ENCODE assay signal across 8 mouse cellular contexts in the genomic region with DNA sequence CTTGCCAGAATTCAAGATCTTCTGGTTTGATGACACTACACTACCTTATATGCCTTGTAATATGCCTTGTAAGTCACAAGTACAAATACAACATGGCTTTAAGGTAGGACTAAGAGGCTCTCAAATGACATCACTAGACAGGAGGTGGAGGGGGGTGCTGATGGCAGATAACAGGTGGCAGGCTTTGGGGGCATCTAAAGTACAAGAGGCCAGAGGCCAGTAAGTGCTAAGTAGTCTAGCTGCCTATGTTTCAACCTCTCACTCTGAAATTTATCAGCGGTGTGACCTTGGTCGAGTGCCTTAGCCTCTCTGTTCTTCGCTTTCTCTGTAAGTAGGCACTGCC. TPM values are rescaled to one million over a fixed set of nuclear protein-coding genes. Genes with fewer than 3 reads are reported as not detected.
DNase-seq lines count a peak whose midpoint lies in the region; ATAC-seq and TF ChIP-seq lines count a peak whose summit lies in the region.

No protein-coding gene starts in this region.

- 0% methylated on average over 3 of the region's 3 CpGs for WGBS in hindbrain, embryonic 12.5 days
- 4% methylated on average over 3 of the region's 3 CpGs for WGBS in midbrain, embryonic 14.5 days

- H3K4me1 ChIP-seq in bone marrow macrophage, adult 2 months (ENCODE audit: control insufficient read depth, insufficient read depth, low read length): peaks cover 44% of the 10 kb centered on the region
- H3K4me1 ChIP-seq in hindbrain, embryonic 12.5 days: peaks cover 31% of the 10 kb centered on the region
- H3K4me1 ChIP-seq in midbrain, embryonic 14.5 days (ENCODE audit: control insufficient read depth, insufficient read depth, low read length): peaks cover 20% of the 10 kb centered on the region

- ATAC-seq in hindbrain, embryonic 12.5 days (ENCODE audit: low FRiP score): peak; percentile 14; the same call in 1 of the 2 replicates
- ATAC-seq in midbrain, embryonic 14.5 days (ENCODE audit: low FRiP score, low TSS enrichment): no peak
- ATAC-seq in megakaryocyte progenitor cell, adult 5-6 weeks (replicated peaks; ENCODE audit: poor library complexity): no peak; the same call in 1 of the 2 replicates

- H3K9me3 ChIP-seq in hindbrain, embryonic 12.5 days (replicated peaks): no peaks in the 10 kb centered on the region
- H3K9me3 ChIP-seq in midbrain, embryonic 14.5 days (ENCODE audit: control insufficient read depth, low read length): no peaks in the 10 kb centered on the region

- peak overlapping the region; percentile 91 for H3K27ac ChIP-seq in layer of hippocampus, adult 2 months
- H3K27ac ChIP-seq in bone marrow macrophage, adult 2 months (ENCODE audit: insufficient read depth, low read depth, low read length): peak overlapping the region; percentile 65
- H3K27ac ChIP-seq in hindbrain, embryonic 12.5 days: no peak overlapping the region
- H3K27ac ChIP-seq in midbrain, embryonic 14.5 days (replicated peaks; ENCODE audit: low read depth, low read length): no peak overlapping the region

- H3K4me2 ChIP-seq in hindbrain, embryonic 12.5 days (replicated peaks): peak overlapping the region; percentile 98
- peak overlapping the region; percentile 95 for H3K4me2 ChIP-seq in midbrain, embryonic 14.5 days (ENCODE audit: low read length)

- H3K9ac ChIP-seq in hindbrain, embryonic 12.5 days: peak overlapping the region; percentile 98
- H3K9ac ChIP-seq in midbrain, embryonic 14.5 days (replicated peaks; ENCODE audit: low read length): peak overlapping the region; percentile 91

- TF ChIP-seq POLR2A in bone marrow macrophage, adult 2 months (IDR thresholded peaks at IDR 0.05; ENCODE audit: borderline replicate concordance, low read depth, low read length): no peak

- DNase-seq in layer of hippocampus, adult 2 months (ENCODE audit: low spot score in 2 of 2): no peak
- no peak for DNase-seq in layer of hippocampus, adult 9-10 months (ENCODE audit: low spot score)
- DNase-seq in midbrain, embryonic 14.5 days: no peak
- DNase-seq in spleen, postnatal 4 days (ENCODE audit: low spot score in 2 of 2): no peak
- no peak for DNase-seq in urinary bladder, postnatal 14 days (ENCODE audit: low spot score)

- H3K27me3 ChIP-seq in hindbrain, embryonic 12.5 days: peaks cover 28% of the 10 kb centered on the region
- no peaks in the 10 kb centered on the region for H3K27me3 ChIP-seq in midbrain, embryonic 14.5 days (ENCODE audit: control insufficient read depth, insufficient read depth, low read length)

- TF ChIP-seq CTCF in layer of hippocampus, adult 2 months (conservative IDR thresholded peaks at IDR 0.05): no peak
- TF ChIP-seq CTCF in bone marrow macrophage, adult 2 months (IDR thresholded peaks at IDR 0.05; ENCODE audit: low read depth, low read length): no peak

- 0 out of 2 replicates have a peak, but pooled peaks cover 4% of the 10 kb centered on the region for H3K36me3 ChIP-seq in hindbrain, embryonic 12.5 days
- H3K36me3 ChIP-seq in midbrain, embryonic 14.5 days (ENCODE audit: control insufficient read depth, insufficient read depth, low read length): 0 out of 2 replicates have a peak, but pooled peaks cover 4% of the 10 kb centered on the region

- peak overlapping the region; percentile 66 for H3K4me3 ChIP-seq in layer of hippocampus, adult 2 months
- H3K4me3 ChIP-seq in bone marrow macrophage, adult 2 months (ENCODE audit: insufficient read depth, low read length): peak overlapping the region; percentile 83
- H3K4me3 ChIP-seq in hindbrain, embryonic 12.5 days: peak overlapping the region; percentile 99
- H3K4me3 ChIP-seq in midbrain, embryonic 14.5 days (replicated peaks; ENCODE audit: low read depth, low read length): peak overlapping the region; percentile 93

RNA-seq across cellular contexts. Expression of a gene that starts 0.9 kb away (rescaled TPM):
- 100 to 1,000 TPM; 305 to 332 TPM for total RNA-seq in layer of hippocampus, adult 2 months (2021)
- 475 and 476 TPM in 2 replicates for polyA plus RNA-seq in bone marrow macrophage, adult 2 months (2012; ENCODE audit: insufficient read depth, insufficient read length, missing spikeins)
- 218 and 236 TPM in 2 replicates for polyA plus RNA-seq in hindbrain, embryonic 12.5 days (2016; fragmentation: Nextera tagmentation; extraction: Ambion mirVana)
- 328 and 378 TPM in 2 replicates for polyA plus RNA-seq in midbrain, embryonic 14.5 days (2014; fragmentation: Nextera tagmentation; extraction: Ambion mirVana)
- 262 and 265 TPM in 2 replicates for total RNA-seq in megakaryocyte progenitor cell, adult 5-6 weeks (2015)
- total RNA-seq in megakaryocyte progenitor cell, adult 5-6 weeks (2017): 76.2 and 93.7 TPM in 2 replicates

RNA-seq across cellular contexts. Expression of a gene that starts 40.1 kb away (rescaled TPM):
- 100 to 1,000 TPM; 163 to 174 TPM for total RNA-seq in layer of hippocampus, adult 2 months (2021)
- polyA plus RNA-seq in bone marrow macrophage, adult 2 months (2012; ENCODE audit: insufficient read depth, insufficient read length, missing spikeins): 148 and 185 TPM in 2 replicates
- 278 and 284 TPM in 2 replicates for polyA plus RNA-seq in hindbrain, embryonic 12.5 days (2016; fragmentation: Nextera tagmentation; extraction: Ambion mirVana)
- polyA plus RNA-seq in midbrain, embryonic 14.5 days (2014; fragmentation: Nextera tagmentation; extraction: Ambion mirVana): 251 and 290 TPM in 2 replicates
- 200 and 205 TPM in 2 replicates for total RNA-seq in megakaryocyte progenitor cell, adult 5-6 weeks (2015)
- 385 and 395 TPM in 2 replicates for total RNA-seq in megakaryocyte progenitor cell, adult 5-6 weeks (2017)

Comparison
In these comparisons a context has a peak if more than half of its experiments do, and no peak if none do; other contexts are left out.
1. H3K27ac ChIP-seq: peak in layer of hippocampus, adult 2 months (single experiment) and bone marrow macrophage, adult 2 months (single experiment); none in hindbrain, embryonic 12.5 days (single experiment) and midbrain, embryonic 14.5 days (single experiment).
2. Peak in every context shown above with its lines, with median percentiles within 50 percentile points of each other: H3K4me3 ChIP-seq.